Mouse (Mus musculus): ENCODE data around the gene Pla2g2e. TPM values are rescaled to one million over a fixed set of nuclear protein-coding genes. Genes with fewer than 3 reads are reported as not detected.
A peak's percentile ranks its signal among the peaks of the same experiment; 100 is the strongest.
"Not testable (repeated sequence)": the region's sequence is repeated elsewhere in the genome, so short reads cannot be mapped to it uniquely, and the experiment has no call there.

Pla2g2e gene
- 1 to 10 TPM in 2 of 4 experiments, under 1 TPM in 2; 0.46 to 2.9 (median 0.86) TPM for total RNA-seq (2022)

- DNase-seq, result no peak
Measured at GRCm38 (mm10) chr4:138877731-138878130, at the start of gene Pla2g2e. Gene Pla2g2e, plus strand, starts transcription at chr4:138877942.

- no peak for DNase-seq
Measured at GRCm38 (mm10) chr4:138839806-138840205, 37.9 kb upstream of the Pla2g2e start.

GRCm38 (mm10) chr4:138840726-138841125 lies 37.0 kb upstream of the Pla2g2e start:
- no peak for DNase-seq

GRCm38 (mm10) chr4:138841386-138841785 lies 36.4 kb upstream of the Pla2g2e start:
- no peak for DNase-seq

GRCm38 (mm10) chr4:138851463-138851862 lies 26.3 kb upstream of the Pla2g2e start:
- peak; percentile 28 for DNase-seq

- no peak for DNase-seq
Measured at GRCm38 (mm10) chr4:138852961-138853360, 24.8 kb upstream of the Pla2g2e start.

GRCm38 (mm10) chr4:138855092-138855632 lies 22.6 kb upstream of the Pla2g2e start:
- no peak for DNase-seq

- no peak for DNase-seq
Measured at GRCm38 (mm10) chr4:138856491-138856890, 21.3 kb upstream of the Pla2g2e start.

- DNase-seq, result no peak
Measured at GRCm38 (mm10) chr4:138857576-138857975, 20.2 kb upstream of the Pla2g2e start.

GRCm38 (mm10) chr4:138858446-138858845 lies 19.3 kb upstream of the Pla2g2e start:
- no peak for DNase-seq

GRCm38 (mm10) chr4:138859245-138859644 lies 18.5 kb upstream of the Pla2g2e start:
- no peak for DNase-seq

- no peak for DNase-seq
Measured at GRCm38 (mm10) chr4:138859728-138860127, 18.0 kb upstream of the Pla2g2e start.

GRCm38 (mm10) chr4:138863344-138863998 lies 14.3 kb upstream of the Pla2g2e start, which contains the start of gene Pla2g5:
Gene Pla2g5, minus strand, starts transcription at chr4:138863482.
- no peak for DNase-seq

GRCm38 (mm10) chr4:138865092-138865491 lies 12.7 kb upstream of the Pla2g2e start:
- DNase-seq, result no peak

- no peak for DNase-seq
Measured at GRCm38 (mm10) chr4:138865991-138866390, 11.8 kb upstream of the Pla2g2e start.

GRCm38 (mm10) chr4:138866413-138866812 lies 11.3 kb upstream of the Pla2g2e start:
- peak; percentile 55 for DNase-seq

GRCm38 (mm10) chr4:138868666-138869065 lies 9.1 kb upstream of the Pla2g2e start:
- no peak for DNase-seq

- DNase-seq, result no peak
Measured at GRCm38 (mm10) chr4:138873864-138874263, 3.9 kb upstream of the Pla2g2e start, which contains the start of gene Gm13030. Gene Gm13030, minus strand, starts transcription at chr4:138873964.

- not testable (repeated sequence) for DNase-seq
Measured at GRCm38 (mm10) chr4:138875275-138875674, 2.5 kb upstream of the Pla2g2e start.

- no peak for DNase-seq
Measured at GRCm38 (mm10) chr4:138875986-138876385, 1.8 kb upstream of the Pla2g2e start.

GRCm38 (mm10) chr4:138878783-138879182 lies 1.0 kb downstream of the Pla2g2e start:
- no peak for DNase-seq

- no peak for DNase-seq
Measured at GRCm38 (mm10) chr4:138879808-138880207, 2.1 kb downstream of the Pla2g2e start.

- no peak for DNase-seq
Measured at GRCm38 (mm10) chr4:138880811-138881584, 3.3 kb downstream of the Pla2g2e start.
